Mouse (Mus musculus): ENCODE measurements around the gene Lrrc43. TPM values are rescaled to one million over a fixed set of nuclear protein-coding genes. Genes with fewer than 3 reads are reported as not detected.

The Lrrc43 gene
- total RNA-seq, 2 experiments from 2014 or later = 1.7 to 2.2 TPM

DNA sequence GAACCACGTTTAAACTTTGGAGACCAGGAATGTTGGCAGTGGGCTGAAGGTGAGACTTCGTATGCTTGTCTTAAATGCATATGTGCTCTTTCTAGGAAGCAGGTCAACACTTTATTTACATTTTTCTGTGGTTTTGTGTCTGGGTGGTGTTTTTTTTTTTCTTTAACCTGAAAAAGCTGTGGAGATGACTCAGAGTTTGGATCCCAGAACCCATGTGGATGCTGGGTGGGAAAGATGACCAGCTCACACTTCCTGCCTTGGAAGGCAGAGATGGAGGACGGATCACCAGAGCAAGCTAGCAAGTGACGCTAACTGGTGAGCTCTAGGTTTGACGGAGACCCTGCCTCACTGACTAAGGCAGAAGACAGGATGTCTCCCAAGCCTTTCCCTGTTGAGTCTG is 25.8 kb downstream of the Lrrc43 start:
- DNase-seq (ENCODE audit: low spot score in 2 of 2) = no peak

DNA sequence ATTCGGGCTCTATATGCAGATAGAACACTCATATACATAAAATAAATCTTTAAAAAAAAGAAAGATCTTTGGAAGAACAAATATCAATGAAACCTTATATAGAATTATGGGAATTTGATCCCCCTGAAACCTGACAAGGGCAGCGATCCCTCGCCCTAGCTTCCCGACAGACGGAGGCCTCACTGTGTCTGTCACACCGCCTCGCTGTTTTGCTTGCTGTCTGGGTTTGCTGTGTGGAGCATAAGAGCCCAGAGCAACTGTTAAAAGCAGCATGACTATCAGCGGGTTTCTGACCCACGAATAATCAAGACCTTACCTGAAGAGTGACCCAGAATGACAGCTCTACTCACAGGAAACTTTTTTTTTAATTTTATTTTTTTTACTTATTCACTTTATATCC is 31.6 kb downstream of the Lrrc43 start:
- peak in 1 of 2 experiments; percentile 4 for DNase-seq (ENCODE audit: low spot score in 2 of 2)

DNA sequence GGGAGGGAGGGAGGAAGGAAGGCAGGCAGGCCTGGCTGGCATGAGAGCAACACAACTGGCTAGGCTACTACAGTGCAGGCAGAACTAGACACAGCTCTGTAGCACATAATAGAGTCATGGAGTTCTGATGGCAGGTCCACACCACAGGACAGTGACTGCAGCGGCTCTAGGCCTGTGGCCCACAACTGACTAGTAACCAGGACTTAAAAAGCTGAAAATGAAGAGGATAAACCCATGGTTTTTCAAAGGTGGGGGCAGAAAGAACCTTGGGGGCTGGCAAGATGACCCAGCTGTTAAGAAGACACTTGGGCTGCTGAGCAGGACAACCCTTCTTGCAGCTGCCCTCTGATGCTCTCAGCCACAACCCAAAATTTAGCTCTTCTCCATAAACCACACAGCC is 32.5 kb downstream of the Lrrc43 start:
- no peak for DNase-seq (ENCODE audit: low spot score in 2 of 2)

DNA sequence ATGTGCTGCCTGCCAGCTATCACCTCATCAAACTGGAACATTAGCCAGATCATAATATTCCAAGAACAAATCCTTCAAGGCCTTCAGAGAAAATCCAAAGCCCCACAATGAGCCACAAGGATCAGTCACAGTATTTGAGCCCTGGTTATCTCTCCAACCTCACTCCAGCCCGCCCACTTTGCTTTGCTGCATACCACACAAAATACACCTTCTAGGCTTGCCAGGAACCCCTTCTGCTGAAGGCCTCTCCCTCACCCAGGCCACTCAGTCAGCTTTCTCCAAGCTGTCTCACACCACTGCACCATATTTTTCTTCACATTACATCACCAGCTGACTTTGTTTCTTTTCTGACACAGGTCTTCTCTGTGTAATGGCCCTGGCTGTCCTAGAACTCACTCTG is 33.1 kb downstream of the Lrrc43 start:
- no peak for DNase-seq (ENCODE audit: low spot score in 2 of 2)

DNA sequence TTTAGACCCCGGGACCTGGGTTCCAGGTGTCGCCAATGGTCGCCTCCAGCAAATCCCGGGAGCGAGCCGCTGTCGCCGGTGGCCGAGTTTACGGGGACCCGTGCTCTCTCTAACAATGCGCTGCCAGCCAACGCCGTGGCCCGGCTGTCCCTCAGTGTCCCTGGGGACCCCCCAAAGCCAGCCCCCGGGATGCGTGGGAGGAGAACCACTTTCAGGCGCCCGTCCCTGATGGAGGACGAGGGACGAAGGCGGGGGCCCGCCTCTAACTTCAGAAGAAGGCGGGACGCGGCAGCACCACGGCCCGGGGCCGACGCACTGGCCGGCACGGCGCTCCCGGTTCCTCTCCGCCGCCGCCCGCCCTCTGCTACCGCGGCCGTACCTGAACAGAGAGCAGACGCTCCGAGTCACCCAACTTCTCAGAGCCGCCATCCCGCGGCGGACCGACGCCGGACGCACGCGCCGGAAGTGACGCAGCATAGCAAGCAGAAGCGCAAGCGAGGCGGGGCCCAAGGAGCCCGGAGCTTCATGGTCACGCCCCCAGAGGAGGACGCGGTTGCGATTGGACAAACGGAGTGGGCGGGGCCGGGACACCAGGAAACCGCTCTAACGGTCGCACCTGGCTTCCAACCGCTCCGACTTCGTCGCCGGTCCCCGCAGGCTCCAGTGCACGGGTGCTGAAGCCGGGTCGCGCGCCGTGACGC is 34.7 kb downstream of the Lrrc43 start, which contains the start of gene Diablo:
Gene Diablo (minus strand): TSS at position 485 of the 701 bp plus-strand sequence.
- DNase-seq (ENCODE audit: low spot score in 2 of 2) = peak; percentile 97 to 98

DNA sequence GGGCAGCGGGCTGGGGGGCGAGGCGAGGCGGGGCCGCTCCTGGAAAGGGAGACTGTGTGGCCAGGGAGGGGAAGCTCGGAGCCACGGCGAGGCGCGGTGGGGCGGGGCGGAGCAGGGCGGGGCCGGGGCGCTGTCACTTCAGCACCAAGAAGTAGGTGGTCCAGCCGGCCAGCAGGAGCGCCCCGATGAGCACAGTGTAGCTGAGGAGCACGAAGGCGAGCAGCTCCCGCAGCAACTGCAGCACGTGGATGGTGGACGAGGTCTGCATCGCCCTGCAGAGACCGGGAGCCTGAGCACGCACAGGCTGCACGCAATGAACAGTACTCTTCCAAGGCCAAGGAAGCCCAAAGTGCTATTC is 35.3 kb downstream of the Lrrc43 start:
- no peak for DNase-seq (ENCODE audit: low spot score in 2 of 2)

DNA sequence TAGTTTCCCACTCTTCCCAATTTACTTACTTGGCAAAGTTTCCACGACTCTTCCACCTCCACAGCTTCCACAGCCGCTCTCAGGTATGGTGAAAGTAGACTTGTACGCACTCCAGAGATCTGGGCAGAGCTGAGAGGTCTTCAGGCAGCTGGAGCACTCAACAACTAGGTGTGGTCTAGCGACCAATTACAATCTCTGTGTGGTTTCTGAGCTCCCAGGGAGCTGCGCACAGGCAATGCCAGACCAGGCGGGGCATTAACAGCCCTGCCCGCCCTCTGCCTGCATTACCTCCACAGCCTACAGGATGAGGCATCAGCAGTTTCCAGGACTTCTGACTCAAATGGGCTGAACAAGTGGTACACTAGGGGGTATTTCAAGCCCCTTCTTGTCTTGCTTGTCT is 36.2 kb downstream of the Lrrc43 start, which contains the start of gene Gm49027:
Gene Gm49027 (minus strand): TSS at position 208 of the 400 bp plus-strand sequence.
- peak; percentile 3 to 7 for DNase-seq (ENCODE audit: low spot score in 2 of 2)

DNA sequence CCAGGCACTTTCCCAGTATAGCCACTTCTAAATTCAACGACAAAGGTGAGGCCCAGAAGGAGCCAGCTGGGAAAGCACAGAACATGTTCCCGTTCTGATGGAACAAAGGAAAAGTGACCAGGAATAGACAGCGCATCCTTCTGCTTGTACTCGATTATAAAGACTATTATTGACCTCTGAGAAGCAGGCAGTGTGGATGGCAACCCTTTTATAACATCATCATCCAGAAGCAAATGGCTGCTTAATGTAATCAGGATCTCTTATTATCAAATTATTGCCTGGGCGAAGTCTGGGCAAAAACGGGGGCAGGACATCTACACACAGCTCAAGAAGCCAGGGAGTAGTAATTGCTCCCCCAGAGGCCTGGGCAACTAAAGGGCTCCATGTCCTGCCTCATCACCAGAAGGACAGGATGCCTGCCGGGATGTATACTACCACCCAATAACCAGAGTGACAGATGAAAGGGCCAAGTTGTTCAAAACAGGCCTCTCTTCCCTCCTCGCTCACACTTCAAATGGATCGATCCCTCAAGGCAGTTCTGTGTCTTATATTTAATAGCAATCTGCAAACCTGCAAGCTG is 36.9 kb downstream of the Lrrc43 start:
- DNase-seq (ENCODE audit: low spot score in 2 of 2) = peak; percentile 1 to 5

DNA sequence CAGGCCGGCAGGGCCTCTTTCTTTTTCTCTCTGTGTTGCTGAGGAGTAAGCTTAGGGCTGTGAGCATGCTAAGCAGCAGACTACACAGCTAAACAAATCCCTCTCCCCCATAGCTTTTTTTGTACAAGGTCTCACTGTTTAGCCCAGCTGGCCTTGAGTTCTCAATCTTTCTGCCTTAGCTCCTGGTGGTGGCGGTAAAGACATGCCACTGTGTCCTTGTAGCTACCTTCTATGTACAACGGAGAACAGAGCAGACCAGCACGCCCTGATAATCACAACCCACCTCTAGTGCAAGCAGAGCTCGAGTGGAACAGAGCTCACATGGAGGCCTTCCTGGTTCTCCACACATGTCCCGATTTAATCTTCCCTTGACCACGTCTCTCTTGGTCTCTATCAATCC is 39.5 kb downstream of the Lrrc43 start:
- peak; percentile 1 to 7 for DNase-seq (ENCODE audit: low spot score in 2 of 2)

DNA sequence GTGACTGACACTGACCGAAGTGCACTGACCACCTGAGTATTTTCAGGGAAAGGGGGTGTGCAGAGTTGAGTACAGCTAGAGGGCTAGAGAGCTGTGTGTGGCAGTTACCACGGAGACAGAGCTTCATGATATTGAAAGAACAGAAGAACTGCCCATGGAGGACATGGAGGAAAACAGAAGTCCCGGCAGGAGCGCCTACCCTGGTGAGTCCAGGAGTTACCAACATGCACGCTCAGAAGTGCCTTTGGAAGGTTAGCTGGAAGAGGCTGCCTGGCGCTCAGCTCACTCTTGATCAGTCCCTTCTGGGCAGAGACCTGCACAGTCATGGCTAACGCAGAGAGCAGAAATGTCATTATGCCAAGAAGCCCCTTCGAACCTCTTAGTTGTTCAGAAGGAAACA is 41.0 kb downstream of the Lrrc43 start:
- peak; percentile 2 to 7 for DNase-seq (ENCODE audit: low spot score in 2 of 2)

DNA sequence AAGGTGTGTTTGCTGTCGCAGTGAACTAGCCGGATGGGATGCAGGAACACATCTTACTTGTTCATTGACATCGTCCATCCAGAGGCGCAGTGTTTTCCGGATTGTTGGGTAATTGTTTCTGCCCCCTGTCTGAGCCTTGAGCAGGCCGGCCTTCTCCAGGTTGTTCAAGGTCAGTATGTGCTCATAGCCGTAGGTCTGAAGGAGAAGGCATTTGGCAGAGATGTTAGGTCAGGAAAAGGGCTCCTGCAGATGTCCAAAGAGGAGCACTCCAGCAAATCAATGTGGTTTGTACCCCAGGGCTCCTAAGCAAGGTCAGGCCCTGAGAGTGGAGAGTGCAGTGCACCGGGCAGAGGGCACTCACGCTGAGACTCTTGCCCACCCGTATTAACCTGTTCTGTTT is 44.7 kb downstream of the Lrrc43 start:
- peak in 1 of 2 experiments; percentile 5 for DNase-seq (ENCODE audit: low spot score in 2 of 2)

DNA sequence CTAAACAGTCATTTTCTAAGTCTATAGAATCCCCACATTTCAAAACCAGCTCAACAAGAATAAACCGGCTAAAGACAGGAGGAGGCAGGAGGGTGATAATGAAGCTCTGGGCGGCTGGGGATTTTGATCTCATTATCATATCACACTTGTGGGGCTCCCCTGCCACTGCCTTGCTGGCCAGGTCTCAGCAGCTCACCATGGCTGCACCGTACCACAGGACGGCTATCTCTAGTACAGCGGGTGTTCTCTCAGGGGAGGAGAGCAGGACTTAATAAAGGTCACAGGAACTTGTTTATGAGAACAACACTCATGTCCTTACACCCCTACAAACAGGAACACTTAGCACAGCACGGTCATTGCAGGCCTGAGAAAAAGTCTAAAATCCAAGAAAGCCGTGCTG is 66.6 kb downstream of the Lrrc43 start:
- DNase-seq (ENCODE audit: low spot score in 2 of 2) = peak in 1 of 2 experiments; percentile 5

DNA sequence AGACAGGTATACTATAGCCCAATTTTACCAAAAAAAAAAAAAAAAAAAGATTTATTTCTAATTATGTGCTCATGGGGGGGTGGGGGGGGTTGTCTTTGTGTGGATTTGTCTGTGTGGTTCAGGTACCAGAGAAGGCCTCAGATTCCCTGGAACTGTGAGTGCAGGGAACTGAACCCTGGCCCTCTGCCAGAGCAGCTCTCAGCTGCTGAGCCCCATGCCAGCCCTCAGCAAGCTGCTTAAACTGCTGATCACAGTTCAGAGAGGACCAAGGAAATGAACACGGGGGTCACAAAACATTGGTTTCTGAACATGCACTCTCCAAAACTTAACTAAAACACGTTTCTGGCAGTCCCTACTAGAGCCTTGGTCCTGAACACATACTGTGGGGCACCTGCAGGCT is 67.3 kb downstream of the Lrrc43 start:
- DNase-seq (ENCODE audit: low spot score in 2 of 2) = peak; percentile 62 to 74

Small RNA genes within 50 kb of the gene (microRNA-seq; reads per million reads assigned to microRNA genes)
- 2.5 reads per million in 2 experiments for gene Mir7647

Other genes starting within 250 kb of the Lrrc43 start
- 1 to 10 TPM; 5.4 to 7.3 TPM for gene Wdr66, start 237.2 kb upstream of the Lrrc43 start, total RNA-seq (2021)
- 10 to 100 TPM; 72.7 to 78.5 TPM for gene Bcl7a, start 145.5 kb upstream of the Lrrc43 start, total RNA-seq (2021)
- gene Mlxip, start 94.5 kb upstream of the Lrrc43 start, total RNA-seq (2021) = 10 to 100 TPM; 22.3 to 22.7 TPM
- gene Il31, start 184 bp downstream of the Lrrc43 start, total RNA-seq (2021) = not detected
- gene B3gnt4, start 21.2 kb downstream of the Lrrc43 start, total RNA-seq (2021) = 1 to 10 TPM; 1.3 to 1.8 TPM
- gene Diablo, start 34.9 kb downstream of the Lrrc43 start, total RNA-seq (2021) = 10 to 100 TPM; 41.3 to 48.8 TPM
- gene Gm49027, start 36.2 kb downstream of the Lrrc43 start, total RNA-seq (2021) = 1 to 10 TPM; 6.2 to 8.7 TPM
- gene Vps33a, start 83.7 kb downstream of the Lrrc43 start, total RNA-seq (2021) = 10 to 100 TPM; 71.4 to 72.0 TPM
- 100 to 1,000 TPM; 119 to 121 TPM for gene Clip1, start 195.3 kb downstream of the Lrrc43 start, total RNA-seq (2021)
- gene Zcchc8, start 231.8 kb downstream of the Lrrc43 start, total RNA-seq (2021) = 10 to 100 TPM; 50.5 to 50.7 TPM